Mouse (Mus musculus) embryo, embryonic 11 days (tissue): Measurements from ENCODE around the gene Baz1a.

Experiments
- DNase-seq: peaks from one replicate; pipeline ENCODE4 v3.0.0-alpha.2; 2015

Baz1a gene

DNA sequence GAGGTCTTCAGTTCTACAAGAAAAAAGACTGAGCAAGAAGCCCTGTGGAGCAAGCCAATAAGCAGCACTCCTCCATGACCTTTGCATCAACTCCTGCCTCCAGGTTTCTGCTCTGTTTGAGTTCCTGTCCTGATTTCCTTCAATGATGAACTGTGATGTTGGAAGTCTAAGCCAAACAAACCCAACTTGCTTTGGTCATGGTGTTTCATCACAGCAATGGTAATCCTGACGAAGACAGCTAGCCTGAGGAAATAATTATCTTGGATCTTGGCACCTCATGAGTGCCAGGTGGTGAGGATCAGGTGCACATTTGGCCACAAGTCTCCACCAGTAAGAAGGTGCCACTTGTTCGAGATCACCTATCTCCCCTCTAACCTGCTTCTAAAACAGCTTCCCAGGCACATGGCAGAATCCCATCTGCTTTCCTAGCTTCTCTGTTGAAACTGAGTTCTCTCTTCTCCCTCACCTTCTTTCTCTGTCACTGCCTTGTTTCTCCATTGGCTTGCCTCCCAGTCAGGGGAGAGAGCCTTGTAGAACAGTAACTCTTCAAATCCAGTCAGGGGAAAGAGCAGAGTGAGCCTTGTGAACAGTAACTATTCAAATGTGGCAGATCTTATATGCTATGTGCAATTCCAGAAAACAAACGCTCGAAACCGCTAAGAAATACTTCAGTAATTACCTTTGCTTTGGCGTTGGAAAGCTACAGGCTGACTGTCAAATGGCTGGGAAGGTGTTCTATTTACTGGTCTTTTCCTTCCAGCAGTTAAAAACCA is at the start of gene Baz1a:
Gene Baz1a, minus strand, starts transcription at position 723 of the 773 bp plus-strand sequence.
- DNase-seq = no peak

DNA sequence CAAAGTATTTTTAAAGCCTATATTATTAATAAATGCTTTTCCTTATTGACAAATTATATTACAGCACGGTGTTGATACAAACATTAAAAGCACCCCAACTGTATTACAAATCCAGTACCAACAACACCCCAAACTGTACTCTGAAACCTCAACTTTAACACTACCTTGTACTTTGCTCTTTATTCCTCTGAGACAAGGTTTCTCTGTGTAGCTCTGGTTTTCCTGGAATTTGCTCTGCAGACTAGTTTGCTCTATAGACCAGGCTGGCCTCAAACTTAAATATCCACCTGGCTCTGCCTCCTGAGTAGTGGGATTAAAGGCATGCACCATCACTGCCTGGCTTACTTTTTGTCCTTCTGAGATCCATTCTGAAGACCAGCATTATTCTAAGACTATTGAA is 48.0 kb upstream of the Baz1a start:
- no peak for DNase-seq

DNA sequence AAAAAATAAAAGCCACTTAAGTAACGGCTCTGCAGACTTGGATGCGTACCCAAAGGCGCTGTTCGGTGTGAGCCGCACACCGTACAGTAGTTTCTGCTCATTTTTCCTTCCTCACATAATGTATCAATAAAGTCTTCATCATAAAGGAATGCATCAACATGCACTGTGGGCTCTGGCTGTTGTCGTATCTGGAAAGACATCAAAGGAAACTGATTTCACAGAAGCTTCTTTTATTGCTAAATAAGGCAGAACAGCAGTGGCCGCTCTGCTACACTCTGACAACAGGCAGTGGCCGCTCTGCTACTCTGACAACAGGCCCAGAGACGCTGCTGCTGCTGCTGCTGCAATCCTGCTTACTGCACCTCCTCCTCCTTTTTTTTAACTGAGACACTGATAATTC is 46.9 kb upstream of the Baz1a start:
- DNase-seq = no peak

DNA sequence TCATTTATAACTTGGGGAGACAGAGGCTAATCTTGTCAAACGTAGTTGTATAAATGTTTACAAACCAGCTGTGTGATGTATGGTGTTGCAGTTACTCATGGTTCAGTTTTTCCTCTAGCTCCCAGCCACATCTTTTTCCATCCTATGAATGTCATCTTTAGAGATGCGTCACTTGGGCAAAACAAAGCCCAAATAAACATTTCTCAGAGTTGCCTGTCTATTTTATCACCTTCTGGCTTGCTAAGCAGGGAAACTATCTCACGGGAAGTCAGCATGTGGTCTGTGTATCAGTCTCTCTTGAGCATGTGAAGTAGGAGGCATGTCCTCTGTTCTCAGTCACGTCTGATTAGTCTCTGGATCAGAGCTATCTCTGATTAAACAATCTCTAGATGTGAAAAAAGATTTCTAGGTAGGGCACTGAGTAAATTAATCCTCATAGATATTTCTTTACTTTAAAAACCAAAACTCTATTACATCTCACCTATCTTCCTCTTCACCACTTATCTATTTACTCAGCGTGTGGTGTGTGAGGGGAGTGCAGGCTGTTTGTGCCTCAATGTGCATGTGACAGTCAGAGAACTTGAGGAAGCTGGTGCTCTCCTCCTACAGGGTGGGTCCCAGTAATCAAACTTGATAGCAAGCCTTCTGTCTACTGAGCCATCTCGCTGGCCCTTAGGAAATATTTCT is 46.2 kb upstream of the Baz1a start:
- no peak for DNase-seq

DNA sequence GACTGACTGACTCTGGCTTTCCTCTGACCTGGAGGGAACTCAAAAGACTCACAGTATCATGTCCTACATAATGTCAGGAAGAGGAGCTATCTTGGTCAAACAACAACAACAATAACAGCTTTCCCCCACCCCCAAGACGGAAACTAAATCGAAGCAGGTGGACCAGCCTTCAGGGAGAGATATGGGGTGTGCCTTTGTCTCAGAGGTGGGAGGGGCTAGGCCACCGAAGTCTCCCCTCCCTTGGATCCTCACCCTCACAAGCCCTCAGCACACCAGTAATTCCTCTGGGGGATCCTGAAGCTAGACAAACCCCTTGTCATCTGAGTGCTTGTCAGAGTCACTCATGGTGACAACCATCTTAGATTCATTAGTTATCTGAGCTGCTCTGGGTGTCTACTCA is 45.7 kb upstream of the Baz1a start:
- DNase-seq = no peak

DNA sequence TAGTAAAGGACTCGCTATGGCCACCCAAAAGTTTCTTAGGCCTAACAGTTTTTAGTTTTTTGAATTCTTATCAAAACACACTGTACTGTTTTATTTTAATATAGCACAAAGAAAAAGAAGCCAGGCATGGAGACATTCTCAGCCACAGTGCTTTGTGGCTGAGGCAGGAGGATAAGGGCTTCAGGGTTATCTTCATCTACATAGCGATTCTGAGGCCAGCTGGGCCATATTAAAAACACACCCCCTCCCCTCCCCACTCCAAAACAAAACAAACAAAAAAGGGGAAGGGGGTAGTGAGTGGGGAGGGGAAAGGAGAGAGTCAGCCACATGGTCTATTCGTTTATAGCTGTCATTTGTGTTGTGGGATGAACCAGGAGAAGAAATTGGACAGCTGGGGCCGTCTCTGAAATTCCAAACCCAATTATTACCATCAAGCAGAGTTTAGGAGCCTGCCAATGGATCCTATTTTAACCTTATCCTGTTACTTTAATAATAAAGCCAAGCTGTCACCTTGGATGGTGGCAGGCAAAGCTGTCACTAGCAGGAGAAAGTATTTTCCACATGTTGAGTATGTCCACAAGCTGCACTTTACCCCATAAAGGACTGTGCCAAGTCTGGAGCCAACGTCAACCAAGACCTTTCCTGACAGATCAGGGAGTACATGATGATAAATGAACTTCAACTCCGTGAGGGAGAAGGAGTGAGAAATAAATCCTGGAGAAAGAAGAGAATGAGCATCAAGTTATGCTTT is 44.9 kb upstream of the Baz1a start:
- no peak for DNase-seq

DNA sequence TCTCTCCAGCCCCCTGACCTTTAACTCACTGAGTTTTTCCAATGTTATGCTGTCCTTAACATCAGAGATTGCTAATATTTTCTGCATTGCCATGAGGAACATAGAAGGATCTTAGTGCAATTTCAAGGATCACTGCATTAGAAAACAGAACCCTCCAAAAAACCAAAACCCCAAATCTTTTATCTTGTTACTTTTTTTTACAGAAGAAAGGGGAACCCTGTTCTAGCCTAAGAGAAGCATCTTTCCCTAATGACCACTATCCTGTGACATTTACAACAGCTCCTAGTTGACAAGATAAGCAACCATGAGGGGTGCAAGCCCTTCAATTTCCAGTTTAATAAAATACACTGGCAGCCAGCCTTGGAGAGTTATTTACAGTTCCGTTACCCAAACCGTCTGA is 42.6 kb upstream of the Baz1a start:
- no peak for DNase-seq

DNA sequence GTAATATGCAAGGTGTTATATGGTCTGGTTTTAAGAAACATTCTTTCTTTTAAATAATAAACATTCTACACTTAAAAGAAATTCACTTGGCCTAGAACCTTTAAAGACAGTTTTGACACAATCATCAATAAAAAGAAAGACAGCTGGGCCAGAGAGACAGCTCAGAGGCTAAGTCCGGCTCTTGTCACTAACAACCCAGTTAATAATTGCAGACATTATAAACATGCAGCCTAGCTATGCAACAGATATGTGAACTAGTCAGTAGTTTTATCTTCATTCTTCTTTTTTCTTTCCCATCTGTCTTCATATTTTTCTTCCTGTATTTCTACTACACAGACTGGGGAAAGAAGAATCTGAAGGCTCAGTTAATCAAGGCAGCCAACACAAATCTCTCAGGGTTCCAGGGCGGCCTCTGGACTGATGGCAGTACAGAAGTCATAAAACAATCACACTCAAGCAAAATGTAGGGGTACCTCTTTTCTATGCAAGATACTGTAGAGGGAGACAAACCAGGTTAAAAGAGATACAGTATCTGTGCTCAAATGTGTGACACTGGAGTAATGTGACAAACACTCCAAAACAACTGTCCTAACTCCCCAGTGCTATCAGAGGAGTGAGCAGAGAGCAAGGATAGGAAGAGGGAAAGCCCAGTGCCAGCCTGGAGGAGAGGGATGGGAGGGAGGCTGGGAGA is 40.5 kb upstream of the Baz1a start:
- no peak for DNase-seq

DNA sequence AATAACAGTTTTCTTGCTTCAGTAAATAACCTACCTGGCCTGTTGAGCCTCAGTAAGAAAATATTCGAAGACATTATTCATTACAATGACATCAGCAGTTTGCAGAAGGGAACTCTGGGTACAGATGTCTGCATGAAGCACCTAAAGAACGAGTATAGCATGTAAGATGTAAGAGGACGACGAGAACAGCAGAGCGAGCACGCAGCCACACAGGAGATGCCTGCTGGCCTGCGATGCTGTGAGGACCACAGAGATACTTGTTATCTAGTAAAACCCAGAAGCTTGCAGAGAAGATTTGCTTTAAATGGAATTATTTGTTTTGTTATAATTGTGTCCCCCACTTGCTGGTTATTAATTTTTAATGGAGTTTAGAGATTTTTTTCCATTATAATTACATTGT is 39.1 kb upstream of the Baz1a start:
- no peak for DNase-seq

DNA sequence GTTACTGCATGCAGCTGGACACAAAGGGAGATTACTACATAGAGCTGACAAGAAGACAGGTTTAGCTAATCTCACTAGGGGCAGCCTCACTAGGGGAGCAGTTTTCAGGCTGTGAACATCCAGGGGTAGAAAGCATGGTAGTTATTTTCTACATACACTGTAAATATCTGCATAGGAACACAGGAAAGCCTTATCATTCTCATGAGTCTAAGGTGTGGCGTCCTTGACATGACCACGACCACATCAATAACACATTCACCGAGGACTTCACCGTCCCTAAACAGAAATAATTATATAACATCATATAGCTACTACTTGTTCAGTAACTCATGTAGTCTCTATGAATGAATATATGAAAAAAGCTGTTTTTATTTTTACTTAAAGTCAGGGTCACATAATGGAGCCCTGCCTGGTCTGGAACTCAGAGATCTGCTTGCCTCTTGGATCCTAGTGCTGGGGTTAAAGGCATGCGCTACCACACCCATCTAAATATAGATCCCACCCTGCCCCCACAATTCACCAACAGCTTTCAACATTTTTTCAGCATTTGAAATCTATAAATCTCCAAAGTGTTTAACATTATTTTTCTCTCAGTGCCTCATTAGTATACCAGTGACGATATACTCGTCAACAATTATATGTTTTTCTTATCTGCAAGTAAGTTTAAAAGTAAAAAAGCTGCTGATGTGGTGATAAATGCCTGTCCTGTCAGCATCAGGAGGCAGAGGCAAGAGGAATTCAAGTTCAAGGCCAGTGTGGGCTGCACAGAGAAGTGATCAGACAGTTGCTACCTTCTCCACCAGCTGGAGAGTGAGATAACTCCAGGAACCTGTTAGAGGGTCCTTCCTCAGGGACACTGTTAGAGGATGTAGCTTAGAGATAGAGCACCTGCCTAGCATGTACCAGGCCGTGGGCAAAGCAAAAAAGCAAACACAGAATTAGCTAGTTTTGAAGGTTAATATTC is 37.3 kb upstream of the Baz1a start:
- no peak for DNase-seq

DNA sequence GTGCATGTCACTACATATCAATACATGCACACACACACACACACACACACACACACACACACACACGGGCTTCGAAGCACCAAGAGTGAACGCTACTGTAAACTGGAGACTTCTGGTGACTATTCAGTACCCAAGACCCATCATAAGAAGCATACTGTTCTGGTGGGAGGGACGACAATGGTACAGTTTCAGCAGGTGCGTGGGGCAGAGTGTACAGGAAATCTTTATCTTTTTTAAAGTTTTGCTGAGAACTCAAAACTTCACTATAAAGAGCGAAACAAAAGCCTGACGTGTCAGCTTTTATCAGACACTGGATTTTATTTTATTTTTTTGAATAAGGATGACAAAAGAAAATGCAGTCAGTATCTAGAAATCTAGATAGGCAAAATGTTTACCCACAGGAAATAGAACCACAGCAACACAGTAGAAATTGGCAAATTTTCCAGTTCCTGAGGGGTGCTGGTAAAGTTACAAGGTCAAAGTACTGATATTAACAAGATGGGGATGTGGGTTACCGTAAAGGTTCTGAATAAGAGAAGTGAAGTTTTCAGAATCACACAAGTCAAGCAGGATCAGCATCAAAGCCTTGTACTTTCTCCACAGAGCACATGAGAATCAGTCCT is 35.7 kb upstream of the Baz1a start:
- DNase-seq = no peak

DNA sequence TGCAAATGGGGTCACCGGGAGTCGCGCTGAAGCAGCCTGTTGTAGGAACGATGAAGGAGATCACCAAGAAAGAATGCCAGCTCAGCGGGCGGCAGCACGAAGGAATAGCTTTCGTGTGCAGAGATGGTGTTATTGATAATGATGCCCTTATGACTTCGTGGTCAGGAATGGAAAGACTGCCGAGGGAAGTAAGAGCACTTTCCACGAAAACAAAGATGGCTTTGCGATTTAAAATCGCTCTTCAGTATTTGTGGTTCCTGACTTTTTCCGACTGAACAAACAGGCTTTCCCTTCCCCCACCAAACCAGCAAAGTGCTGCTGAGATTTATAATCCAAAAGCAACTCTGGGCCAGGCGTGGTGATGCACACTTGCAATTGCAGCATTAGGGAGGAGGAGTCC is 26.9 kb upstream of the Baz1a start:
- DNase-seq = no peak

DNA sequence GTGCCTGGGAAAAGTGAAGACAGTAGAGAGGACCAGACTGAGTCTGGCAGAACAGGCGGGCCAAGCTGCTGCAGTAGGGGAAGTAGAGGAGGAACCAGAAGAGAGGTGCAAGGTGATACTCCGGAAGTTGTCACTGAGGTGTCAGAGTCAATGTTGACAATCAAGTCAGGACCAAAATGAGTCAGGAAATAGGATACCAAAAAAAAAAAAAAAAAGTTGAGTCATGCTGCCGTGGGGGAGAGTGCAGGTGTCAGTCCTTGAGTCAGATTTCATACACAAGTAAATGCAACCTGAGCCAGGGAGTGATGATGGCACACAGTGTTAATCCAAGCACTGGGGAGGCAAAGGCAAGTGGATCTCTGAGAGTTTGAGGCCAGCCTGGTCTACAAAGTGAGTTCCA is 12.9 kb upstream of the Baz1a start:
- no peak for DNase-seq

DNA sequence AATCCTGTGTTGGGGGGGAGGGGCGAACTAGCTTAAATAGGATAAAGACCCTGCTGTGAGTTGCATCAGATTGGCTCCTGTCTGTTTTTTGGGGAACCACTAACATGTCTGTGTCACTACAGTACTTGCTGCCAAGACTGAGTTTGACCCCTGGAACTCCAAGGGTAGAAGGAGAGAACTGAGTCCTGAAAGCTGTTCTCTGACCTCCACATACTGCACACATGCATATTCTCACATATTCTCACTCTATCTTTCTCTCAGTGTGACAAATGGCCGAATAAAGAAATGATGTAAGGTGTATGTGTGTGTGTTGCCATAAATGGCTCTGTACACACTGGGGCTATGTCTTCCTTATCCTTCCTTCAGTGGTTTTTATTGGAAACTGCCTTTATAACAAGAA is 9.1 kb upstream of the Baz1a start:
- no peak for DNase-seq

DNA sequence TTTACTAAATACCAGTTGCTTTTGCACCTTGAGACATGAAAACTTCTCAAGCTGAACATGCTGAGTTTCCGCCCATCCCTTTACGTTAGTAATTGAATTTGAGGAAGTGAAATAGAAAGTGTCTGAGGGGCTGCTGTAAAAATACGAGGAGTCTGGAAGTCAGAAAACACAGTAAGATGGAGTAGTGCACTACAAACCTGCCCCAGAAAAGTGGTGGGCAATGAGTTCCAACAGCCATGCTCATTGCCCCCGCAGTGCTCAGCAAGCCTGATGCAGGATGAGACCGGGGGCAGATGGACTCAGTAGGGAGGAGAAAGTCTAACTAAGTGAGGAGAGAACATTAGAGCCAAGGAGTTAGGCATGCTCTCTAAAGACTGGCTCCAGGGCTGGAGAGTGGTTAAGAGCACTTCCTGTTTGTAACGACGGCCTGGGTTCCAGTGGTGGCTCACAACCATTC is 5.3 kb upstream of the Baz1a start:
- no peak for DNase-seq

DNA sequence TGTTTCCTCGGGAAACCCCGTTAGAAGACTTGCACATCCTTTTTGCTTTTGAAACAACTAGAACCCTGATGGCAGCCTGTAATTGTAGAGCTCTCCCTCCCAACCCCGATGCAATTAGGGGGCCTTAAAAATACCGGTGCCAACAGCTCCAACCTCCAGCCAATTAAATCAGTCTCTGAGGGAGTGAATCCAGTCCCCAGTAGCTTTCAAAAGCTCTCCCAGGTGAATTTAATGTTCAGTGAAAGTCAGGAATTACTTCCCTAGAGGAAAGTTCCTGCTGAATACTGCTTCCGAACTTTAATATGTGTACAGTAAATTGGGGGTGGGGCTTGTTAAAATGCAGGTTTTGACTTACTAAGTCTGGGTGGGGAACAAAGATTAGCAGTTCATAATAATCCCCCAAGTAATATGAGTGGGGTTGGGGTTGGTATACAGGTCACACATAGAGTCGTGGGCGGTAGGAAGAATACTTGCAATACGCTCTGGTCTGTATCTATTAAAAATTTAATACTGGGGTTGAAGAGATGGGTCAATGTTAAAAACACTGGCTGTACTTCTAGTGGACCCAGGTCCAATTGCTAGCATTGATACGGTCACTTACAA is 3.1 kb upstream of the Baz1a start:
- no peak for DNase-seq

DNA sequence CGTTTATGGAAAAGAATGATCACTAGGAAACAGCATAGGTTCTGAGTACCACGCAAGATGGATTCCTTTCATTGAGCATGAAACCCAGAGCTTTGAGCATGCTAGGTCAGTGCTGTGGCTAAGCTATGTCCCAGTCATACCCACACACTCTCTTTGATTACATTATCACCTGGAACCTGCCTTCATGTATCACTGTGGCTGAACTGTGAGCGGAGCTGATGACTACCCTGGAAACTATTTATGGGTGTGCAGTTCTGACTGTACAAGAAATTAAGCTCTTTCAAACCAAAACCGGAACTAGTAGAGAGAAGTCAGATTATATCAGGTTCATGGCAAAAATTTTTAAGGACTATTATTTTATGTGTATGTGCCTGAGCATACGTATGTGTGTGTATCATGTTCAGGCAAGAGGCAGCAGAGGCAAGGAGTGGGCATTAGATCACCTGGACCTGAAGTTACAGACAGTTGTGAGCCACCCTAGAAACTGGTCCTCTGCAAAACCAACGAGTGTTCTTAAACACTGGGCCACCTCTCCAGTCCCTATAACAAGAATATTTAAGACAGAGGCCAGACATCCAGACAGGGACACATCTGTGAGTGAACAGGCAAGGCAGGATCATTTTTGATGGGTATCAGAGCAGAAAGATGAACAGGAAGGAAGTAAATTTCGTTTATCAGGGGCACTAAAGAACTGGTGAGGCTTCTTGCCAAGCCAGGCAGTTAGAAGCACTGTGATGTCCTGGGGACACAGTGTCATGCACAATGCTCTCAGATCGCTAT is 2.4 kb upstream of the Baz1a start:
- no peak for DNase-seq

DNA sequence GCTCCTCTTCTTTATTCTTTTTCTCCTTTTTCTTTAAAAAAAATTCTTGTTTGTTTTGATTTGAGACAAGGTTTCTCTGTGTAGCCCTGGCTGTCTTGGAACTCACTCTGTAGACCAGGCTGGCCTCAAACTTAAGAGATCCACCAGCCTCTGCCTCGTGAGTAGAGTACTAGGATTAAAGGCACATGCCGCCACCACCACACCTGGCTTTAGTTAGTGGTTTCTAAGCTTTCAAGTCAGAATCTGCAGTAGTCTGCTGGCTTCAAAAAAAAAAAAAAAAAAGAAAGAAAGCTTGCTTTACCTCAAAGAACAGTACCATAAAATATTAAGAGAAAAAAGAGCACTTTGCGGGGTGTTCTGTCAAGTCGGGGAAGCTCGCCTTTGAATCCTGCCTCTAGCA is 1.3 kb upstream of the Baz1a start:
- DNase-seq = peak; percentile 16

DNA sequence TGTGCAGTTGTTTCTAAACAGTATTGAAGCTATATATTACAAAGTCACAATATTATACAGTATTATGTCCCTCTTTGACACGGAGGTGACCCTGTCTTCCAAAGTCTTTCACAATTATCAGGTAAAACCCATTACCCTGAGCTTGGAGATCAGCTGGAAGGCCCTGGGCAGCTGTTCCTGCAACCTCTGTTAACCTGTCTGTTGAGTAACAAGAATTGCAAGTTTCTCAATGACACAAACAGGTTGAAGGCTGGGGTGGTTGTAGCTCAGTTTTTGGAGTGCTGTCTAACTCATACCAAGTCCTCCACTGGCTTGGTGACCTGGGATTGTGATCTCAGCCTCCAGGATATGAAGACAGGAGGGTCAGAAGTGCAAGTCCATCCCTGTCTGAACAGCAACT is 1.1 kb downstream of the Baz1a start:
- DNase-seq = no peak

DNA sequence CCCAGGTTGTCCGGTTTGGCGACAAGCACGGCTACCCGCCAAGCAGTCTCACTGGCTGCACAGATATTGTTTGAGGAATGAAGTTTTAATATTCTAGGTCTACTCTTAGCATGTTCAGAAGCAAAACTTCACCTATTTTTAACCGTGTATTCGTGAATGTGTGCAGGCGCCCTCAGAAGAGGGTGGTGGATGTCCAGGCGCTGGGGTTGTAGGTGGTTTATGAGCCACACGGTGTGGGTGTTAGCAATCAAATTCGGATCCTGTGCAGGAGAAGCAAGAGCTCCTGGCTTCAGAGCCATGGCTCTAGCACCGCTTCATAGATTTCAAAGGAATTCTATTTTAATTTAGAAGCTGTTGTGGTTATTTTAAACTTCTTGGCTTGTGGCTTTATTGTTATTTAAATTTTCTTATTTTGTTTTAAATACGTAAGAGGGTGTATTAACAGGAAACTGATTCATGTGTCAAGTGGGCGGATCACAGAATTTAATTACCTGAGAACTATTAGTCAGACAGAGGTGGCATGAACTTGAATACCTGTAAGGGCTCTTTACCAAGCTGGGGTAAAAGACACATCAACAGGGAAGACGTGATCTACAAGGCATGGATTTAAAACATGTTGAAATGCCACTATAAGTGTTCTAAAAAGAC is 6.7 kb downstream of the Baz1a start:
- no peak for DNase-seq
